Mouse (Mus musculus) C2C12 (cell line): Measurements from ENCODE around the gene Tsfm. TPM values are rescaled to one million over a fixed set of nuclear protein-coding genes. Genes with fewer than 3 reads are reported as not detected.

Source experiments
- H3K27me3 ChIP-seq: one replicate; pipeline ENCODE4 v1.6.1; 2011; ENCODE audit not compliant: control insufficient read depth, insufficient read depth, insufficient read length
- H3K36me3 ChIP-seq: one replicate; pipeline ENCODE4 v1.6.1; 2011; ENCODE audit not compliant: control insufficient read depth, insufficient read depth
- H3K4me3 ChIP-seq: one replicate; pipeline ENCODE4 v1.5.1; 2011; ENCODE audit warnings: mild to moderate bottlenecking, control low read depth; ENCODE audit not compliant: poor library complexity, insufficient read depth, severe bottlenecking
- H3K79me2 ChIP-seq: one replicate; pipeline ENCODE4 v1.6.1; 2011; ENCODE audit not compliant: control insufficient read depth, insufficient read depth
- H3K79me3 ChIP-seq: one replicate; pipeline ENCODE4 v1.6.1; 2011; ENCODE audit warnings: low read depth, control low read depth
- H3ac ChIP-seq: one replicate; pipeline ENCODE3; 2011; ENCODE audit warnings: low read depth; ENCODE audit not compliant: control insufficient read depth, insufficient read length
- CEBPB ChIP-seq: IDR thresholded peaks from one replicate; pipeline ENCODE4 v1.6.1; 2011; ENCODE audit warnings: low read depth, mild to moderate bottlenecking, control low read depth, moderate library complexity
- CTCF ChIP-seq: IDR thresholded peaks from one replicate; pipeline ENCODE4 v1.5.1; 2011; ENCODE audit not compliant: control insufficient read depth, insufficient read depth, insufficient read length
- FOSL1 ChIP-seq: IDR thresholded peaks from one replicate; pipeline ENCODE4 v1.8.0; 2011; ENCODE audit warnings: mild to moderate bottlenecking, low read length; ENCODE audit not compliant: poor library complexity, insufficient read depth, severe bottlenecking
- MAX ChIP-seq: IDR thresholded peaks from one replicate; pipeline ENCODE4 v1.6.1; 2011; ENCODE audit warnings: mild to moderate bottlenecking, control low read depth
- MYOD1 ChIP-seq: IDR thresholded peaks from one replicate; pipeline ENCODE4 v1.6.1; 2011; ENCODE audit warnings: low read depth; ENCODE audit not compliant: control insufficient read depth, insufficient read length
- MYOG ChIP-seq: IDR thresholded peaks from one replicate; pipeline ENCODE4 v1.6.1; 2011; ENCODE audit not compliant: control insufficient read depth, insufficient read length; ENCODE audit errors: extremely low read depth
- USF1 ChIP-seq: IDR thresholded peaks from one replicate; pipeline ENCODE4 v1.6.1; 2011; ENCODE audit warnings: low read depth, mild to moderate bottlenecking, control low read depth, moderate library complexity
- long read RNA-seq, 2 experiments: library from polyadenylated mRNA; unstranded; transcript quantifications; one replicate each; pipeline ENCODE4 v2.0.0; 2019 to 2020
- polyA plus RNA-seq: library from polyadenylated mRNA; unstranded; fragments of >200 nt; fragmentation: generic; extraction: Trizol; gene quantifications from one replicate; pipeline ENCODE4 v1.2.1, GENCODE M21; 2012; ENCODE audit warnings: missing spikeins

Gene Tsfm
- 66.0 TPM for polyA plus RNA-seq
- long read RNA-seq, experiment 1, transcript Tsfm-201 (6 exons, 1,206 nt), result major isoform, 73 of 83 reads
- long read RNA-seq, experiment 1, partial matches to known transcripts, result 2 of 83 reads
- long read RNA-seq, experiment 1, other reads (novel, unspliced or antisense), result 5 of 83 reads
- long read RNA-seq, experiment 2, transcript Tsfm-201 (6 exons, 1,206 nt), result major isoform, 86 of 97 reads
- long read RNA-seq, experiment 2, partial matches to known transcripts, result 0 of 97 reads
- long read RNA-seq, experiment 2, other reads (novel, unspliced or antisense), result 7 of 97 reads

DNA sequence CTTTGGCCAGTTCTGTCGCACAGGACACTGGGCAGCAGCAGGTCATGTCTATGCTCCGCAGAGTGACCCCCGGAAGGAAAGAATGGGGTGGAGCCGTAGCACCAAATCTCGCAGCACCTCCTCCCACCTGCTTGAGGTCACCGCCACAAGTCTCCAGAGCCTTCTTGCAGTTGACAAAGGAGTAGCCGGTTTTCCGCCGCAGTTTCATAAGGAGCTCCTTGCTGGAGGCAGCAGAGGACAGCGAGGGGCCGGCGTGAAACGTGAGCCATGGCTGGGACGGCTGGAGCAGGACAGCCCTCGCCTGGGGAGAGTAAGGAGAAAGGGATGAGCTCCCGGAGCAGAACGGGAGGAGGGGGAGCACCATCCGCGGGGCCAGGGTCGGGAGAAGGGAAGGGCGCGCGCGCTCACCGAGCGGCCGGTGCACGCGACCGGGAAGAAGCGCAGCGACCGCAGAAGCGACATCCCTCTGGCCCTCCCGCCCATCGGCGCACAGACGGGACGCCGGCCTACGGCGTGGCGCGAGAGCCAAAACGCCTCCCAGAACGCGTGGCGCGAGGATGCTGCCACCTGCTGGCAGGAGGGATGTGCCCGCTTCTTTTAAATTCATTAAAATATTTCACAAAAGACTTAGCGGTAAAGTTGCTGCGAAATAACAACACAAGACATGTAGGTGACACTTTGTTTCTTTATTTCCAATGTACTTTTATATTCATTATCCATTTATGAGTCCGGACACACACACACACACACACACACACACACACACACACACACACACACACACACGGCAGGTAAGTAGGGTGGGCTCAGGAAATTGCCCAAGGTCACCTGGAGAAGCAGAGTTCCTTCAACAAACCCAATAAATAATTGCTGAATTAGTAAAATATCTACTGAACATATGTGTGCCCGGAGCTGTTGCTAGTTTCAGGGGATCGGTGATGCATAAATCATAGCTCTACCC, at the start of gene Tsfm:
TSS of gene Tsfm (minus strand) at position 505 of the 961 bp plus-strand sequence.
- Histone ChIP-seq H3K36me3 (peaks cover 18% of the 10 kb centered on the region), H3K79me3 (peaks cover 5% of the 10 kb centered on the region), H3K27me3 (no peaks in the 10 kb centered on the region), H3ac (peak within 1 kb of the TSS; percentile 92), H3K79me2 (peaks cover 17% of the 10 kb centered on the region), H3K4me3 (peak within 1 kb of the TSS; percentile 66)
- TF ChIP-seq MAX (peak; percentile 72), CTCF (peak; percentile 75), MYOG (no peak), USF1 (no peak), MYOD1 (no peak), FOSL1 (no peak)

DNA sequence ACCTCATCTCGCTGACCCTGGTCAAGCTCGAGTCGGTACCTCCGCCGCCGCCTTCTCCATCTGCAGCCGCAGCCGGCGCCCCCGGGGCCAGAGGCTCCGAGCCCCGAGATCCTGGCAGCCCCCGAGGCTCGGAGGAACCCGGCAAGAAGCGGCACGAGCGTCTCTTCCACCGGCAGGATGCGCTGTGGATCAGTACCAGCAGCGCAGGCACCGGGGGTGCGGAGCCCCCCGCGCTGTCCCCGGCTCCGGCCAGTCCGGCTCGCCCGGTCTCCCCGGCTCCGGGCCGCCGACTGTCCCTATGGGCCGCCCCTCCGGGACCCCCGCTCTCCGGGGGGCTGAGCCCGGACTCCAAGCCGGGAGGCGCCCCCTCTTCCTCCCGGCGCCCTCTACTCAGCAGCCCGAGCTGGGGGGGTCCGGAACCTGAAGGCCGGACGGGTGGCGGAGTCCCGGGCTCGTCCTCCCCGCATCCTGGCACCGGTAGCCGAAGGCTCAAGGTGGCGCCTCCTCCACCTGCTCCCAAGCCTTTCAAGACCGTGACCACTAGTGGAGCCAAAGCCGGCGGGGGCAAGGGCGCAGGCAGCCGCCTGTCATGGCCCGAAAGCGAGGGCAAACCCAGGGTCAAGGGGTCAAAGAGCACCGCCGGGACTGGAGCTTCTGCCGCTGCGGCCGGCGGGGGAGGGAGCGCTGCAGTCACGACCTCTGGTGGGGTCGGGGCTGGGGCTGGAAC, 49.2 kb upstream of the Tsfm start:
- H3K36me3 ChIP-seq, result no peaks in the 10 kb centered on the region
- H3ac ChIP-seq, result no peak overlapping the region
- H3K27me3 ChIP-seq, result peaks cover 4% of the 10 kb centered on the region
- H3K79me2 ChIP-seq, result no peaks in the 10 kb centered on the region
- no peak for TF ChIP-seq MYOG
- TF ChIP-seq MAX, result no peak
- no peak for TF ChIP-seq MYOD1
- TF ChIP-seq CTCF, result no peak
- no peak for TF ChIP-seq USF1
- no peak for TF ChIP-seq FOSL1
- no peak for TF ChIP-seq CEBPB
- H3K4me3 ChIP-seq, result no peak overlapping the region
- no peaks in the 10 kb centered on the region for H3K79me3 ChIP-seq

DNA sequence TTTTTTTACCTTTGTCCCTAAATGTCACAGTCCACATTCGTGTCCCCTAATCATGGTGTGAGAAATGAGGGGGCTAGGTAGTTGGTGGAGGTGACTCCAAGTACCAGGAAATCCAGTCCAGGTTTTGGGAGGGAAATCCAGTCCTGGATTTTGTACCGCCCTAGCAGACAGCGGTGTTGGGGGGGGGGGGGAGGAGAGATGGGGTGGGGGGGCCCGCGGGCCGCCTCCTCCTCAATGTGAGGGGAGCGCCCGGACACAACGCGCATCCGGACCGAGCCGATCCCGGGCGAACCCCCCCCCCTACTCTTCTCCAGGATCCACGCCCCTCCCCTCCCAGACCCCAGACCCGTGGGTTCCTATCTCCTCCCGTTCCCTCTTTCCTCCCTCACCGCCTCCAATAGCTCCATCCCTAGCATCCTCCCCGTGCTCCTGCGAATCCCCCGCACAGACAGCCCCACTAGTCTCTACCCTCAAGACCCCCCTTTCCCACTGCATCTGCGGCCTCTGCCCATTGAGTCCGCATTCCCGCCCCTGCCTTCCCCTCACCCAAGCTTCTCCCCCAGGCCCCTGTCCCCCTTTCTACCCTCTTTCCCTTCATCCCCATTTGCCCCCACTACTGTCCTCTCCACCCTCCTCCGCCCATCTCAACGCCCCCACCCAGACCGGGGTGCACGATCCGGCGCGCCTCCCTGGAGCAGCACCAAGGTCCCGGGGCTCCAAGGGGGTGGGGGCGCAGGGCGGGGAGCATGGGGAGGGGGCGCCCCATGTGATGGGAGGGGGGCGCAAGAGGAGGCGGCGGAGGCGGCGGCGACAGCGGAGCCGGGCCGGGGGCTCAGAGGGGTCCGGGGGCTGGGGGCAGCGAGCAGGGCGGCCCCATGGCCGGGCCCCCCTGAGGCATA, 48.3 kb upstream of the Tsfm start:
- TF ChIP-seq CEBPB (no peak), USF1 (no peak), CTCF (no peak), MYOG (no peak), FOSL1 (no peak), MYOD1 (no peak), MAX (no peak)
- Histone ChIP-seq H3K4me3 (peak overlapping the region; percentile 14), H3K27me3 (peaks cover 4% of the 10 kb centered on the region), H3K36me3 (no peaks in the 10 kb centered on the region), H3K79me3 (no peaks in the 10 kb centered on the region), H3ac (no peak overlapping the region), H3K79me2 (no peaks in the 10 kb centered on the region)

DNA sequence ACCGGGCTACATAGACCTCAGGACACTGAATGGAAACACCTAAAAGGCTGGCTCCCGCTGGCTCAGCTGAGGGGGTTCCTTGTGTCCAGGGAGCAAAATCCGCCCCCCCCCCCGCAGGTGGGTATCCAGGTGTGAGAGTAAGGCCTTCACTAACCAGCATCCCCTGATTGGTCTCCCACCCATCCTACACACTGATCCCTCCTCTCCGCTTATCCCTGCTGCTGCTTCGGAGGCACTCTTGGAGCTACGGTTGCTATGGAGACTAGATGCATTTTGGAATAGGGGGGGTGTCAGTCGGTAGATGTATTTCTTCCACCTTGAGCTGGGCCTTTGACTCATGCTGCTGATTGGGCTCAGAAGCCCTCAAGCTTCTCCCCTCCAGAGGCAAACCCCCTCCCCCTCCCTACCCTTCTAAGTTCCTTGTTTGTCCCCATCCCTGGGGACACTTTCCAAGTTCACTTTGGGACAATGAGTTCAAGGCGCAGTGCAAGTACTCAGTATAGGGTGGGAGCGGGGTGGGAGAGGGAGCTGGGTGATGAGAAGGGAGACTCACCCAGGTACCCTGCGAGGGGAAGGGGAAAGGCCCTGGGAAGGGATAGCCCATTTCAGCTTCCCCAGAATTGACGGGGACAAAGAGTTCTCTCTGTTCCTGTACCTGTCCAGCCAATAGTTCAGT, 47.5 kb upstream of the Tsfm start:
- no peaks in the 10 kb centered on the region for H3K79me3 ChIP-seq
- H3ac ChIP-seq, result no peak overlapping the region
- H3K36me3 ChIP-seq, result no peaks in the 10 kb centered on the region
- H3K79me2 ChIP-seq, result no peaks in the 10 kb centered on the region
- H3K27me3 ChIP-seq, result peaks cover 4% of the 10 kb centered on the region
- H3K4me3 ChIP-seq, result peak overlapping the region; percentile 14
- TF ChIP-seq USF1 (no peak), MYOD1 (no peak), MYOG (no peak), FOSL1 (no peak), CTCF (no peak), CEBPB (no peak), MAX (no peak)
